8 mouse cellular contexts compared by ENCODE assay signal in genomic region chr9:57467896-57468549, GRCm38 (mm10). TPM values are rescaled to one million over a fixed set of nuclear protein-coding genes. Genes with fewer than 3 reads are reported as not detected.
A peak's percentile ranks its signal among the peaks of the same experiment; 100 is the strongest.
DNase-seq lines count a peak whose midpoint lies in the region; ATAC-seq lines count a peak whose summit lies in the region.

Gene Scamp5 (minus strand): TSS chr9:57468060.

- H3K4me2 ChIP-seq in intestine, embryonic 16.5 days (ENCODE audit: low read depth, low read length) = peak within 1 kb of the TSS; percentile 93

- intact Hi-C loops in left cerebral cortex, postnatal 25 days (cut with DNase I) = loop anchor here (5.0 kb wide), 1 partner anchor 54 kb away; the partner anchor contains the start of gene Cox5a

- peak; percentile 87 for ATAC-seq in intestine, embryonic 16.5 days

- no peaks in the 10 kb centered on the region for H3K36me3 ChIP-seq in intestine, embryonic 16.5 days (ENCODE audit: control insufficient read depth, insufficient read depth, low read length)

- H3K27ac ChIP-seq in intestine, embryonic 16.5 days (ENCODE audit: low read length) = 0 out of 2 replicates have a peak within 1 kb of the TSS, but pooled peaks have one; percentile 7

- DNase-seq in adrenal gland, adult 8-10 months = peak; percentile 82
- DNase-seq in embryo, embryonic 11.5 days (ENCODE audit: low read depth, low spot score) = peak; percentile 83
- peak; percentile 42 for DNase-seq in gonadal fat pad, adult 2 months (ENCODE audit: low read depth)
- DNase-seq in left cerebral cortex, postnatal 25 days (ENCODE audit: low spot score in 2 of 2) = peak; percentile 93 to 94
- peak; percentile 95 for DNase-seq in mesoderm, embryonic 11.5 days (ENCODE audit: low read depth, low spot score)
- peak; percentile 81 to 89 for DNase-seq in right cerebral cortex, postnatal 36 days (ENCODE audit: low spot score in 2 of 2)
- DNase-seq in urinary bladder, postnatal 4 days (ENCODE audit: low spot score in 2 of 2) = peak; percentile 84 to 90

- H3K27me3 ChIP-seq in intestine, embryonic 16.5 days (replicated peaks; ENCODE audit: control insufficient read depth, insufficient read depth, low read length) = no peaks in the 10 kb centered on the region

- H3K4me1 ChIP-seq in intestine, embryonic 16.5 days (ENCODE audit: control insufficient read depth, insufficient read depth, low read length) = peaks cover 9% of the 10 kb centered on the region; the same call in 1 of the 2 replicates

- WGBS in intestine, embryonic 16.5 days = 2% methylated on average over 48 of the region's 48 CpGs

- H3K9me3 ChIP-seq in intestine, embryonic 16.5 days (ENCODE audit: control insufficient read depth, low read length) = no peaks in the 10 kb centered on the region

- peak within 1 kb of the TSS; percentile 72 for H3K4me3 ChIP-seq in intestine, embryonic 16.5 days (ENCODE audit: low read length)

- peak within 1 kb of the TSS; percentile 80 for H3K9ac ChIP-seq in intestine, embryonic 16.5 days (ENCODE audit: low read depth, low read length)

RNA-seq across cellular contexts. Expression of gene Scamp5, which starts in this region (rescaled TPM):
- 10 to 100 TPM; 12.4 to 30.5 (median 21.9) TPM for total RNA-seq in adrenal gland, adult 8-10 months (2022)
- polyA plus RNA-seq in gonadal fat pad, adult 2 months (2012; rRNA removed) = 41.8 and 50.0 TPM in 2 replicates
- 15.2 and 16.2 TPM in 2 replicates for polyA plus RNA-seq in intestine, embryonic 16.5 days (2015; fragmentation: Nextera tagmentation; extraction: Ambion mirVana)
- total RNA-seq in left cerebral cortex, postnatal 25 days (2021) = 100 to 1,000 TPM; 403 to 415 TPM

Comparison
In these comparisons a context has a peak if more than half of its experiments do, and no peak if none do; other contexts are left out.
1. Peak in every context shown above with its lines: DNase-seq, ATAC-seq, H3K4me3 ChIP-seq and H3K27ac ChIP-seq.
2. RNA of gene Scamp5 (total RNA-seq): 403 to 415 TPM in left cerebral cortex, postnatal 25 days; 12.4 to 30.5 TPM in adrenal gland, adult 8-10 months; every median in the first group is over 10 times any median in the second.
3. DNase-seq: peak in every context shown above with its lines; median percentile 95 in mesoderm, embryonic 11.5 days; 94 in left cerebral cortex, postnatal 25 days; 87 in urinary bladder, postnatal 4 days; 85 in right cerebral cortex, postnatal 36 days; 83 in embryo, embryonic 11.5 days; 82 in adrenal gland, adult 8-10 months; 42 in gonadal fat pad, adult 2 months.